Mouse (Mus musculus) megakaryocyte, embryonic 14.5 days (primary cell): ENCODE results near the gene Ppp1r16b.

Source experiments
- FLI1 ChIP-seq: IDR thresholded peaks from 2 replicates; pipeline ENCODE4 v1.6.1; 2012; ENCODE audit warnings: low read length, inconsistent platforms, mixed read lengths
- GATA1 ChIP-seq: IDR thresholded peaks from 3 replicates; pipeline ENCODE4 v1.6.1; 2012; ENCODE audit warnings: mixed read lengths, low read length, inconsistent platforms, borderline replicate concordance

GRCm38 (mm10) chr2:158741011-158741501 is 75.9 kb downstream of the Ppp1r16b start:
- TF ChIP-seq GATA1 (no peak), FLI1 (no peak)
